In genomic region chr3:119256516-119256915, GRCm38 (mm10) we compare ENCODE assay signal across 9 mouse cellular contexts.
DNase-seq lines count a peak whose midpoint lies in the region; ATAC-seq and TF ChIP-seq lines count a peak whose summit lies in the region.
"Had no signal": no experiment of that assay in that cellular context is flagged by ENCODE, and none has a peak within 500 bp of the region (broad histone marks: within the 10 kb centered on the region; RNA-seq: fewer than 3 reads in every experiment).

No protein-coding gene starts in this region.

- no peaks in the 10 kb centered on the region for H3K27me3 ChIP-seq in kidney, postnatal 0 days (ENCODE audit: insufficient read depth, low read length)
- no peaks in the 10 kb centered on the region for H3K27me3 ChIP-seq in kidney, embryonic 15.5 days

- H3K27ac ChIP-seq in kidney, postnatal 0 days, result no peak overlapping the region
- no peak overlapping the region for H3K27ac ChIP-seq in kidney, embryonic 15.5 days
- H3K27ac ChIP-seq in left cerebral cortex, adult 2 months, result no peak overlapping the region
- H3K27ac ChIP-seq: macrophage had no signal

- H3K4me2 ChIP-seq in kidney, postnatal 0 days (ENCODE audit: low read length), result no peak overlapping the region
- H3K4me2 ChIP-seq in kidney, embryonic 15.5 days, result no peak overlapping the region

- H3K9ac ChIP-seq in kidney, postnatal 0 days (ENCODE audit: low read depth, low read length), result no peak overlapping the region
- H3K9ac ChIP-seq in kidney, embryonic 15.5 days, result no peak overlapping the region

- peak; percentile 6 to 64 for DNase-seq in adrenal gland, adult (ENCODE audit: inconsistent age in 2 of 2, low spot score in 1 of 2)
- DNase-seq in adrenal gland, adult 8-10 months, result no peak
- DNase-seq in kidney, postnatal 0 days (ENCODE audit: low spot score), result peak; percentile 9
- peak; percentile 1 for DNase-seq in WW6 (ENCODE audit: low read depth, low spot score)
- peak; percentile 24 to 43 for DNase-seq in left cerebral cortex, adult 2 months (ENCODE audit: extremely low spot score in 1 of 2, low spot score in 2 of 2)
- DNase-seq in thymus, postnatal 4 days, result no peak
- no peak for DNase-seq in thymus, postnatal 25 days

- no peak for ATAC-seq in kidney, postnatal 0 days (replicated peaks; ENCODE audit: low FRiP score, low read depth)
- no peak for ATAC-seq in kidney, embryonic 15.5 days (replicated peaks; ENCODE audit: low FRiP score)

- intact Hi-C loops in left cerebral cortex, adult 2 months (cut with DNase I), result no loop called here

- no peak overlapping the region for H3K4me3 ChIP-seq in kidney, postnatal 0 days (replicated peaks; ENCODE audit: low read depth, low read length)
- no peak overlapping the region for H3K4me3 ChIP-seq in kidney, embryonic 15.5 days (replicated peaks)
- no peak overlapping the region for H3K4me3 ChIP-seq in left cerebral cortex, adult 2 months

- TF ChIP-seq CTCF in kidney, postnatal 0 days (IDR thresholded peaks at IDR 0.05; ENCODE audit: low read depth), result peak; percentile 60
- TF ChIP-seq CTCF in left cerebral cortex, adult 2 months (IDR thresholded peaks at IDR 0.05), result peak; percentile 61

- H3K4me1 ChIP-seq in kidney, postnatal 0 days (replicated peaks; ENCODE audit: insufficient read depth, low read length), result no peaks in the 10 kb centered on the region
- H3K4me1 ChIP-seq in kidney, embryonic 15.5 days, result no peaks in the 10 kb centered on the region

- 54% methylated on average over 5 of the region's 5 CpGs for WGBS in kidney, postnatal 0 days
- 58% methylated on average over 5 of the region's 5 CpGs for WGBS in kidney, embryonic 15.5 days

- no peaks in the 10 kb centered on the region for H3K36me3 ChIP-seq in kidney, postnatal 0 days (ENCODE audit: insufficient read depth, low read length)
- H3K36me3 ChIP-seq in kidney, embryonic 15.5 days, result no peaks in the 10 kb centered on the region

- no peaks in the 10 kb centered on the region for H3K9me3 ChIP-seq in kidney, postnatal 0 days (replicated peaks; ENCODE audit: low read length)
- H3K9me3 ChIP-seq in kidney, embryonic 15.5 days (replicated peaks), result no peaks in the 10 kb centered on the region

Comparison
In these comparisons a context has a peak if more than half of its experiments do, and no peak if none do; other contexts are left out.
1. DNase-seq: peak in adrenal gland, adult (2 of 2), kidney, postnatal 0 days (single experiment), WW6 (single experiment) and left cerebral cortex, adult 2 months (2 of 2); none in adrenal gland, adult 8-10 months (single experiment), thymus, postnatal 4 days (single experiment) and thymus, postnatal 25 days (single experiment).